Mouse (Mus musculus) gonadal fat pad, adult 2 months (tissue): ENCODE data around the gene Hectd2. TPM values are rescaled to one million over a fixed set of nuclear protein-coding genes. Genes with fewer than 3 reads are reported as not detected.
A peak's percentile ranks its signal among the peaks of the same experiment; 100 is the strongest.

Experiments
- DNase-seq: peaks from one replicate; pipeline ENCODE4 v3.0.0-alpha.2; 2012; ENCODE audit warnings: low read depth
- polyA plus RNA-seq: library from polyadenylated mRNA; depleted of rRNA; stranded (reverse); fragments of >200 nt; gene quantifications from 2 replicates; pipeline ENCODE4 v1.2.3, GENCODE M21; 2012; rRNA removed

Hectd2 gene
- polyA plus RNA-seq: 4.5 and 4.7 TPM in 2 replicates

GRCm38 (mm10) chr19:36554046-36554784, at the start of gene Hectd2:
Gene Hectd2, plus strand, starts transcription at chr19:36554639.
- DNase-seq: no peak

GRCm38 (mm10) chr19:36504716-36505115, 49.7 kb upstream of the Hectd2 start:
- no peak for DNase-seq

GRCm38 (mm10) chr19:36511305-36511704, 43.1 kb upstream of the Hectd2 start:
- no peak for DNase-seq

DNA sequence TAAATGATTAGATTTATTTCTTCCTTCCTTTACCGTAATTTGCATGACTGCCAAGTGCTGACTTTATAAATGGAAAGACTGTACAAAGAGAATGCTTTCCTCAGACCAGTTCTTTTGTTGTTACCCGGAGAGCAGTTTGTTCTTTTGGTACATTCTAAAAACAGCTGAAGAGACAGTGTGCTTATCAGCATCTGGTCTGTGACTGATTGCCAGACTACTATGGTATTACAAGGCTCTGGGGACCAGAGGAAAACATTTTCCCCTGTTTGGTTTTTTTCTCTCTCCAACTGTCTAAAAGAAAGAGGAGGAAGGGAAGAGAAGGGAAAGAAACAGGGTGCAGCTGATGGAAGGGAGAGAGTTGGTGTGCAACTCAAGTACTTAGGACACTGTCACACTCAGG, 36.0 kb upstream of the Hectd2 start:
- no peak for DNase-seq

- no peak for DNase-seq
These were observed 32.9 kb upstream of the Hectd2 start for GRCm38 (mm10) chr19:36521568-36521967.

GRCm38 (mm10) chr19:36522558-36523195, 31.8 kb upstream of the Hectd2 start:
- no peak for DNase-seq

DNA sequence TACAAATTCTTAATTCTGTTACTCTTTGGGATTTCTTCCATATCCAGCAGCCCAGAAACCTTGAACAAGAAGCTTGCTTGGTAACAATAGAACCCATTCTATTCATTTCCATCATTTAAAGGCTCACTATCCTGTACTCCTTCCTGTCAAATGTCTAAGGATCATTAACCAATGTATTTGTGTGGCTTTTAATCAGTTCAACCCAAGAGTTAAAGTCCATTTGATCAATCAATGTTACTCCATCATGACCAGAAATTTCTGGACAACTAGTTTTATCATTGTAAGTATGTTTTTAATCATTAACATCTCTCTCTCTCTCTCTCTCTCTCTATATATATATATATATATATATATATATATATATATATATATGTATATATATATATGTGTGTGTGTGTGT, 29.4 kb upstream of the Hectd2 start:
- no peak for DNase-seq

DNA sequence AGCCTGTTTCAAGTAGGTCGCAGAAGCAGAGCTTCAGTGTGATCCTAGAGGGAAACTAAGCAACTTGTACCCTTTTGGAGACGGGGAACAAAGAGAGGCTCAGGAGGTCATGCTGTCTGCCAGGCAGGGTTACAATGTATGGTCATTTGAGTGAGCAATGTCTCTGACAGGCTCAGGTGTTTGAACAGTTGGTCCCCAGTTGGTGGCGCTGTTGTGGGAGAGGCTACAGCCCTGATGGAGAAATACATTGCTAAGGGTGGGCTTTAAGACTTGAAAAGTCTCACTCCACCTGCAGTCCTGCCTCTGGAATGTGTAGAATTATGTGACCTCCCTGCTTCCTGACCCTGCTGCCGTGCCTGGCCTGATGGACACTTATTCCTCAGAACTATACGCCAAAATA, 21.4 kb upstream of the Hectd2 start:
- no peak for DNase-seq

DNA sequence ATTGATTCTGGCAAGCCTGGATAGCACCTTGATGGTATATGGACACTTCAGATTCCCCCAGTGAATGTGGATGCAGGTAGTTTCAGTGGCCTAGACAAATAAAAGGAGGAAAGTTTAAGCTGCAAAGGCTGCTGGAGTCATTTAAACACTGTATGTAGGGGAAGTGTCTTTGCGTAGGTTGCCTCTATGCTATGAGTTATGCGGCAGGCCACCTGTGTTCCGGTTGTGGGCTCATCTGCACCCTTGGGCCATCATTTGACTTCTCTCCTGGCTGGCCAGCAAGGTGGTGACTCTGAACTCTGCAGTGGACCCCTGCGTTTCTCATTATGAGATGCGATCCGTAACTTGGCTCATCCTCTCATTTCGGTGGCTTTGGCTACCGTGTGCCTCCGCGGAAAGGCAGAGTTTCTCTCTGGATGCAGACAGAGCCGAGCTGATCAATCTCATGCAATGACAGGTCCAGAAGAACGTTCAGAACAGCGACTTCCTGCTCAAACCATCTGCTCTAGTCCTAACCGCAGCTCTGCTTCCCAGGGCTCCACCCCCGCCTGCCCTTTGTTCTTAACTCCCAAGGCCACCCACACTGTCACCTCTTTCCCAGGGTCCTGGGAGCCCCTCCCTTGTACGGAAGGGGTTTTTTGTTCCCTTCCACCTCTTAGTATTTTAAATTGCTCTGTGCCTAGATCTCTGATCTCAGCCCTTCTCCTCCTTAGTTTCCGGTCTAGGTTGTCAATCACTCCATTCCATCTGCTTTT, 20.3 kb upstream of the Hectd2 start:
- peak; percentile 37 for DNase-seq

DNA sequence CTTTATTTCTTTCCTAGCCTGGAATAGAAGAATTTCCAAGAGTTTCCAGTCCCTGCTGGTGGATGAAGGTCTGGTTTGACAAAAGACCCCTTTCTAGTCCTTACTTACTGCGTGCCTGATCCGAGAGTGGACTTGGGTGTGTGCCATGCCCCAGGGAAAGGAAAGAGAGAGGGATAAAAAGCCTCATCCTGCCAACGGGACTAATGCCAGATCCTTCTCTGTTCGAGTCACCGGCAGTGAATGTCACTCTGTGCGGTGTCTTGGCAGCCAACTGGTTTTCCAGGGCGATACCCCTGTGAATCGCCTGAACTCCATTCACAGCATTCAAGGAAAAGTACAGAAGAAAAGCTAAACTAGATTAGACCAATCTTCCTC, 19.7 kb upstream of the Hectd2 start:
- peak; percentile 45 for DNase-seq

- DNase-seq: no peak
These were observed 19.3 kb upstream of the Hectd2 start for GRCm38 (mm10) chr19:36535186-36535585.

- no peak for DNase-seq
These were observed 18.6 kb upstream of the Hectd2 start for GRCm38 (mm10) chr19:36535878-36536277.

DNA sequence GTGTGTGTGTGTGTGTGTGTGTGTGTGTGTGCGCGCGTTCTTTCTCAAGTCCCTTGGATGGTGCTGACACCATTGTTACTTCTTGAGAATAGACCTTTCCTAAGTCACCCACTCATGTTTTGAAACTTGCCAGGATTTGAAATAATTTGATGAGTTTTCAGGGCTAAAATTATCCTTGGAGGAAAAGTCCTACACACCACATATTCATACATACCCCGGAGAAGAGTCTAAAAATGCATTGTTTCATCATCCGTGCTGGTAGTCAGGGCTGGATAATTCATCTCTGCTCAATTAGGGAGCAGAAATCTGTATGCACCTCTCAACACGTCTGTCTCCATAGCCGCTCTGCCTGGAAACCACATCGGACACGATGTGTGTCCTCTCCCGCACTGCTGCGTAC, 17.5 kb upstream of the Hectd2 start:
- no peak for DNase-seq

DNA sequence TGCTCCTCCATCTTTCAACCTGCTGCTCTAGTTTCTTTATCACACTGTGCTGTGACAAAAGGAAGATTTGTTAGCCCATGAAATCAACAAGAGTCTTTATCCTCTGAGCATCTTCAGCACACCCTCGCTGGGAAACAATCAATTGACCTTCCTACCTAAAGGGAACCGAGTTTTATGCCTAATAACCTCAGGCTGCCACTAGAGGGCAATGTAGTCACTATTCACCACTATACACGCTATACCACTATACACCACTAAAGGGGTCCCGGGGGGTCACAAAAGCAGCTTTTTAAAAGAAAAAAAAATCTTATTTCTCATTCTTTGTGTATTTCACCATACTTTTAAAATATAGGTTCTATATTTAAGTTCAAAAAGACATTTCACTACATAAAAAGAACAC, 15.9 kb upstream of the Hectd2 start:
- no peak for DNase-seq

DNA sequence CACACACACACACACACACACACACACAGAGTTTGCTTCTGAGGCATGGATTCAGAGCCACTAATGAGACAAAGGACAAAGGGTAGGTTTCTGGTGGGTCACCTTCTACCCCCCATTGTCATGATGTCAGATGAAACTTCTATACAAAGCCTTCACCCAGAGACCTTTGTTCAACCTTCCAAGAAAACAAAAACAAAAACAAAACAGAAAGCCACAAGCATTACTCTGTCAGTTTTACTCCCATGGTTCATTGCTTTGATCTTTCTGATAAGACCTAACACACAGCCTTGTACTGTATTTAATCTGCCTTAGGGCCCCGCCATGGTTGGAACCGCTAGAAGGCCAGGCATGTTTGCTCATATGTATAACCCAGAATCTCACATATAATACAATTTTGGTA, 15.1 kb upstream of the Hectd2 start:
- DNase-seq: no peak

DNA sequence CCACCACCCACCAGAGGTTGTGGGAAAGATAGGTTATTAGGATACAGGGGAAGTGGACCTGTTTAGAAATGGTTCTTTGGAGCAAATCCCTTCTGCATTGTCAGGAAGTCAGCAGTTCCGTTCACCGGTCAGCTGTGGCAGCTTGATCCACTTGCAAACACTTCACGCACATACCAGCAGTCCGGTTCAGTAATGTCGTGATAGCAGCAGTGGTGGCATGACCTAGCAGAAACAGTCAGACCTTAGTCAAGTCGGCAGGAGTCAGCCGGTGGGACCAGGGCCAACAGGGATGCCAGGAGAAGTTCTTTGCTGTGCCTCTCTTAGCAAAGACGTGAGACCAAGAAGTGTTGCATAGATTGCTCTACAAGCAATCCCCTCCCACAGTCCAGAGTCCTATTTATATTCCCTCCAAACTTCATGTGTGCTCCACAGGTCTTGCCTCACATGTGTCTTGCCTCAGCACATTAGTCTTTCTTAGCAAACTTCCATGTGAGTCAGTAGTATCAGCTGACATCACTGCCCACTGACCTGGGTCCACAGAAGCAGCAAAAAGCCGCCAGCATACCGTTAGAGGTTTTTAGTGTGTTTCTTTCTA, 14.3 kb upstream of the Hectd2 start:
- DNase-seq: no peak

GRCm38 (mm10) chr19:36540776-36541175, 13.7 kb upstream of the Hectd2 start:
- DNase-seq: no peak

DNA sequence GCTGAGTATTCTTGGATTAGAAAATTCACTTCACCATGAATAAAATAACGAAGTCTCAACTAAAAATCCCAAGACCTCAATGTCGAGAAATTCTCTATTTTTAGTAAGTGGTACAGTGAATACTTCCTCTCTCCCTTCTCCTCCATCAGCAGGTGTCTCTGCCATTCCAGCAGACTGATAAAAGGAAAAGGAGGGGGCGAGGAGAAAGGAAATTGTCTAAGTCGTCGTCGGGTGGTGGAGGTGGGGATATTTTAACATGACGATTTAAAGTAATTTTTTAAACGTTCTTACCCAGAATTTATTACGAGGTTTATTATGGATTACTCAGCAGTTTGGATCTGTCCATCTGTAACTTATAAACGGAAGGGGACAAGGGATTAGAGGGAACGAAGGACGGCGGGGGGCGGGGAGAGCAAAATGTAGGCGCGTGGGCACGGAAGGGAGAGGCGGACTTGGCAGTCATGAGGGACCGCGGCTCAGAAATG, 836 bp upstream of the Hectd2 start:
- no peak for DNase-seq

DNA sequence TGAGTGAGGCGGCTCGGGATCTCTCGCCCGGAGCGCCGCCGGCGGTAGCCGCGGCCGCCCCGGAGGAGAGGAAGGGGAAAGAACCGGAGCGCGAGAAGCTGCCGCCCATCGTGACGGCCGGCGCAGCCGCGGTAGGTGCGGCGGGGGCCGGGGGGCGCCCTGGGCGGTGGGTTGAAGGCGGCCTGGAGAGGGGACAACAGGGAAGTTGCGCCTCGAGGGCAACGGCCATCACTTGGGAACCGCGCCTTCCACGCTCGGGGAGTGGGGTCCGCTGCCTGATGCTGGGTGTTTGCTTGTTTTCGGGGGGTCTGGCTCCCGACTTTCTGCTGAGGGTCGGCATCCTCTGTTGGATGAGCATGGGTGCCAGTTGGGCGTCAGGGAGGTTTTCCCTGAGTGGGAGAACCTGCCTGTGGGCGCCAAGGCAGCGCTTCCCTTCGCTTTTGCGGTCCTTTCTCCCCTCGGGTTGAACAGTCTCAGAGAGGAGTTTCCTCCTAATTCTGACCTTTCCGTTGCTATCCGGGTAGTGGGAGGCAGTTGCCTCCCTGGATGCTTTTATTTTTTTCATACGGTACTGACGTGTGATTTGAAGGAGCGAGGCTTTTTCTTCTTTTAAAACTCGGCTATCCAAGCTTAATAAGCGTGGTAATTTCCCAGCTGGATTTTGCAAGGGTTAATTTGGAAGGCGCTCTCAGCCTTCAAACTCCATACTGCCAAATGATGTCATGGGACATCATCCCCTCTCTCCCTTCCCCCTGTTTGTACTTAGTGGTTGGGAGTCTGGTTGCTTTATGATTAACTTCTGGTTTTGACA, 551 bp downstream of the Hectd2 start:
- DNase-seq: no peak

DNA sequence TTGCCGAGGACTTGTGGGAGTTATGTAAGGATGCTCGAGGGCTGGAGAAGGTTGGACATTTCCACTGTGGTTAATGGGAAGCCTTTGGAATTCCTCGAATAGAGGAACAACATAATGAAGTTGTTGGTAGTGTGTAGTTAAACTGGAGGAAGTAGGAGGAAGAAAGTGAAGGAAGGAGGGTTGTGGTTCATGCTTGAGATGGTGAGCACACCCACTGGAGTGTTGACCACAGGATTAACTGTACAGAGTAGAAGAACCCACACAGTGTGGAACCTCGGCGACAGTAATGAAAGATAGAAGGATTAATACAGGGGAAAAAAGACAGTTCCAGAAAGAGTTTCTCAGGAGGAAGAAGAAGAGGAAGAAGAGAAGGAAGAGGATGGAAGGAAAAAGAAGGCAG, 4.9 kb downstream of the Hectd2 start:
- DNase-seq: no peak

DNA sequence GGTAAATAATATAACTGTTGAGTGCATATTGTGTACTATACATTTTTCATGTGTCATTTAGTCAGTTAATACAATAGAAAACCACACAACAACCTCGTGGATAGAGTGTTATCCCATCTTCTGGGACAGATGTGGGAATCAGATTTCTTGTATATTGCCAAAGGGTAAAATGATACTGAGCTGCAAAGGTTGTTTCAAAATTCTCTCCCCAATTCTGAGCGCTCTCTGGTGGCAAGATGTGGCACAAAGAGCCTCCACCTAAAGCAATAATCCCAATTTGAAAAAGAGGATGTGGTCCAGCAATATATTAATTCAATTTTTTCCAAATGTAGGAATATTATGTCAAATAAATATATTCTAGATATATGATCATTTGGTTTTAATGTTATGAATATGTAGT, 5.7 kb downstream of the Hectd2 start:
- no peak for DNase-seq

GRCm38 (mm10) chr19:36561171-36561570, 6.7 kb downstream of the Hectd2 start:
- no peak for DNase-seq
